Mouse (Mus musculus): ENCODE results near the gene 1700025C18Rik.
A peak's percentile ranks its signal among the peaks of the same experiment; 100 is the strongest.

The 1700025C18Rik gene

DNA sequence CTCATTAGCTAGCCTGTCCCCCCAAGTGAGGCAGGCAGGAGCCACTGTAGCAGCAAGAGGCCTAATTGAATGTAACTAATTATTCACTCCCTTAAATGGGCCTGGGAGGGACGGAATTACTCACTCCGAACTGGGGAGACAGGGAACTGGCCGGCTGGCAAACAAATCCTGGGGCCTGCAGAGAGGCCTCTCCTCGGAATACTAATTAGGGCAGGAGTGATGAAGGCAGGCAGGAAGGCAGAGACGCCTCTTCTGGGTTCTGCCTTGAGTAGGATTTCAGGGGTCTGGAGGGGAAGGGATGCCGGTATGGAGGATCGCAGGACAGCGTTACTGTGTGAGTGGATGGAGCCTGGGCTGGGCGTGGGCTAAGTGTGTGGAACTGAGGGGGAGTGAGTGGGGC, 13.5 kb downstream of the 1700025C18Rik start:
- no peak for DNase-seq

DNA sequence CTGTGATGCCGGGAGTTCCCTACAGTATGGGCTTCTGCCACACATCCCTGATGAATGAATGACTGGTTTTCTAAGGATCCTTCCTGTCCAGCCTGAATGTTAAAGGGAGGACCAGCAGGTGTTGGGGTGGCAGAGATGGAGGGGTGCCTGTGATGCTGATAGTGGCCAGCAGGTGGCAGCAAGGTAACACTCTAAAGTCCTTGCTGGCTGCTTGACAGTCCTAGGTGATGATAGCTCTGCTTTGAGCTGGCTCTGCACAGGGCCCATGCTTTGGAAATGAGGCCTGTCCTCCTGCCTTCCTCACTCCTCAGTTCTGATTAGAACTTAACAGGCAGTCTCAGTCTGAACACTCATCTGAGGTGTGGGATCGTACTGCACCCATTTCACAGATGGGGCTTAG, 15.6 kb downstream of the 1700025C18Rik start:
- DNase-seq = peak; percentile 82

DNA sequence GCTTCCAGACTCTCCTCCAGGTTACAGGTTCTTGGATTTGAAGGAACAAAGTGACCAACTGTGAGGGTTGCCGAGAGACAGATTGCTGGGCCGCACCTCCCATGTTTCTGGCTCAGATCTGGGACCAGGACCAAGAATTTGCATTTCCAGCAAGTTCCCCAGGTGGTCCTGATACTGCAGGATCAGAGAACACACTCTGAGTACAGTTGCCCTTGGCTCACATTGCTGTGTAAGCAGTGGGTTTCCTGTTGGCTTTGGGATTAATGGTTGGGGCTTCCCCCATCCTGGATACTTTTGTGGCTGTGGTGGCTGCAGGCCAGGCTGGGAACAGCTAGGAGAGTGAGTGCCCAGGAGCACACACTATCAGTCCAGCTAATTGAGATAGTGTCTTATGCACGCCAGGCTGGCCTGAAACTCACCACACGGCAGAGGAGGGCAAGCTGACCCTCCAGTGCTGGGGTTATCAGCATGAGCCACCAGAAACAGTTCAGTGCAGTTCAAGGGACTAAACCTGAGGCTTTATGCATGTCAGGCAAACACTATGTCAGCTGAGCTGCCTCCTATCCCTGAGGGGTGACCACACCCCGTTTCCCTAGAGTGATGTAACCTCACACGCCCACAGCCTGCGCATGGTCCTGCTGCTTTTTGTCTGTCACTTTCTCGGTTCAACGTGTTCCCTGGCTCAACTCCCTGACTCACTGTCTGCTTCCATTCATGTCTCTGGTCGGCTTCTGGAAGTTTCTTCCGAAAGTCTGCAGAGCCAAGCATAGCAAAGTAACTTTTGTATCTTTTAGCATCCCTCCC, 16.3 kb downstream of the 1700025C18Rik start:
- DNase-seq = peak; percentile 42

DNA sequence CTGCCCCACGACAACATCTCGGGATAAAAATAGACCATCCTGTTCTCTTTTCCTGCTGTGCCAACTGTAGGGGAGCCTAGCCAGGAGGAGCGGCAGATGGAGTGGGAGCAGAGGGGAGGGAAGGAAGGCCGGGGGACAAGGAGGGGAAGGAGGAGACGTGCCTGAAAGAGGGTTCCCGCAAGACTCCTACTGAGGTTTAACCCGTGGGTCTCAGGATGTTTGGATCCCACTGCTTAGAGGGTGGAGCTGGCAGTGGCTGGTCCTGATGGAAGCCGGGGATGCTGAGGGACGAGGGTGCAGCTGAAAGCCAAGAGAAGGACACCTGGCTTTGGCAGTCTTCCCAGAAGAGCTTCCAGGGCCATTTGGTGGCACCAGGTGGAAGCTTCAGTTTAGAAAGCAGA, 17.2 kb downstream of the 1700025C18Rik start:
- no peak for DNase-seq

DNA sequence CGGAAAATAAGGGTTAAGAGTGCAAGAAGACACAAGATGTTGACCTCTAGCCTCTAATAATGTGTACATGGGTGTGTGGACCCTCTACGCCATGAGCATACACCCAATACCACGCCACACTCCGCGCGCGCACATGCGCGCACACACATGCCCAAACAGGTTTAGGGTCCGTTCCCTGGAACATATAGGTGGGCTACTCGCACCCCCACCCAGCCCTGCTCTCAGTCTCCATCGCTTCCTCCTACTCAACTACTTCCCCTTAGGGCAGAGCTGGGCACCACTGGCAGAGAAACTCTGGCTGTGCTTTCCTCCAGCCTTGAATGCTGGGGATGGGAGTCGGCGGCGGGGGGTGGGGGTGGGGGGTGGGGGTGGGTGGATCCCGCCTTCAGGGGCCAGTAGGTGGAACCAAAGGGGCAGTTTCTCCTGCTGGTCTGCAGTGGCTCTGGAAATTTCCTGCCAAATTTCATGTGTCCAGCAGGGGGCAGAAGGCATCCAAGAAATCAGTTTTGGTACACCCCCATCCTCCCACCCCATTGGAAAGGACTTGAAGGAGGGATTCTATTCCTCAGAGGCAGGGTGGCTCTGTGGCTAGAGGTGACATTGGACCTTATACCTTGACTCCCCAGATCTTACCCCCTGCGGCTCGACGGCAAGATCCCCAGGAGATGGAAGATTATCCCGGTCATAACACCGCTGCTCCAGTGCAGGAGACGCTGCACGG, 20.3 kb downstream of the 1700025C18Rik start:
- peak; percentile 69 for DNase-seq

DNA sequence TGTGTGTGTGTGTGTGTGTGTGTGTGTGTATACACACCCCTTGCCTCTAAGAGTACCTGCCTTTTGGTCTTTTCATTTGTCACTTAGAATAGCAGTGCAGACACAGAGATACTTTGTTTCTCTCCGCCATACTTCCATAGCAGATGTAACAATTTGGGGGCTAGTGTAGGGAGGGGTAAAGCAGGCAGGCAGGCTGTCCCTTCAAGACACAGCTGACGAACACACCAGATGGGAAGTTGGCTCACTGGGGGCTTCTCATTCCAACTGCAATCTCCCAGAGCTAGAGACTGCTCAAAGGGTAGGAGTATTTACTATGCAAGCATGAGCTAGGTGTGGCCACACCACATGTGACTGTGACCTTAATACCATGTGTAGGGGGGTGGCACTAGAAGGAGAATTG, 21.7 kb downstream of the 1700025C18Rik start:
- no peak for DNase-seq

DNA sequence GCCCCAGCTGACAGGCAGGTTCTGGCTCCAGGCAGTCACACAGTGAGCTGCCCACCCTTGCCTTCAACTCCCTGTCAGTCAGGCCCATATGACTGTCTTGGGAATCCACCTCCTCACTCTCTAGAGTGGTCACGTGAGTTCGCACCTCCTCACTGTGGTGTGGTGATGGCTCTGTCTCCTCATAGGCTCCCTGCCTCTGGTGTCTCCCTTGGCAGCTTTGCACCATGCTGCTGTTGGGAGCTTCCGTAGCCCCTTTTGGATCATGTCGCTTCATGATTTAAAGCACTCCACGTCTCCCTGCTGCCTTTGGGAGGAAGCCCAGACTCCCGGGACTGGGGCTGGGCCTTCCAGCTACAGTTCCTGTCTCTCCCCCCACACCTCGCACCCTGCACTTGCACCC, 26.1 kb downstream of the 1700025C18Rik start:
- DNase-seq = no peak

DNA sequence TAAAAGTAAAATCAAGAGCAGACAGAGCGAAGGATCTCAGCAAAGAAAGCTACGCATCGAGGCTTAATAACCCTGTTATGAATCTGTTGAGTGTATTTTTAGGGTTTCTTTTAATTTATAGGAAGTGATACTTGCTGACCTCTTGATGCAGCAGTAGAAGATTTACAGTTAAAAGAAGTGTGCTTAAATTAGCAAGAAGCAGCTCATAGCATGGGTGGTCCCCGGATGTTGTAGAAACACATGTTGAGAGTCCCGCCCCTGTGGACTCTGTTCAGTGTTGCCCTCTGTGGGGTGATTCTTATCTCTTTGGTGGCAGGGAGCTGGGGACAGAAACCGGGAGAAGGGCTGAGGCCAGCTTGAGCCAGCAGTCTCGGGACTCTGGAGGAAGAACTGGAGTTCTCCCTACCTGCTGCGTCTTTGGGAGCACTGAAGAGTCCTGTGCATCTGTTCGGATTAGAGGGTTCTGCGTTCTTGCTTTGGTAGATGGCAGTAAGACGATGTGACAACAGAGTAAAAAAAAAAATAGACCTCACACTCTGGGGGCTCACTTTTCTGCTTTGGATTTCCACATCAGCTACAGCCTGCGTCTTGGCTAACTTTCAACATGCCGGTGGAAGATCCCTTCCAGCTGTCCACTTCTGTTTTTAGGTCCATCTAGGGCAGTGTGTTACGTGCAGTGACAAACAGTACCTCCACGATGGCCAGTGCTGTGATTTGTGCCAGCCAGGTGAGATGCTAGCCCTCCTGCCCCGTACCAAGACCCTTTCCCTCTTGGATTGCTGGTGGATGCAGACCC, 28.7 kb downstream of the 1700025C18Rik start:
- peak; percentile 48 for DNase-seq

DNA sequence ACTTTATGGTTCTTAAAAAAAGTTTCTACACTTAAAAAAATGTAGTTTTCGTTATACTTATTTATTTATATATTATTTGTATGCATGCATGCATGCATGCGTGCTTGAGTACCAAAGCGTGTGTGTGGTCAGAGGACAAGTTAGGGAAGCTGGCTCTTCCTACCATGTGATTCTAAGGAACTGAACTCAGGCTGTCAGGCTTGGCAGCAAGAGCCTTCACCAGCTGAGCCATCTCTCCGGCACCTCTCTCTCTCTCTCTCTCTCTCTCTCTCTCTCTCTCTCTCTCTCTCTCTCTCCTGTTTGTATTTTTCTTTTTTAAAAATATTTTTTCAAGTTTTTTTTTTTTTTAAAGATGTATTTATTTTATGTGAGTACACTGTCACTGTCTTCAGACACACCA, 30.6 kb downstream of the 1700025C18Rik start:
- peak; percentile 57 for DNase-seq

DNA sequence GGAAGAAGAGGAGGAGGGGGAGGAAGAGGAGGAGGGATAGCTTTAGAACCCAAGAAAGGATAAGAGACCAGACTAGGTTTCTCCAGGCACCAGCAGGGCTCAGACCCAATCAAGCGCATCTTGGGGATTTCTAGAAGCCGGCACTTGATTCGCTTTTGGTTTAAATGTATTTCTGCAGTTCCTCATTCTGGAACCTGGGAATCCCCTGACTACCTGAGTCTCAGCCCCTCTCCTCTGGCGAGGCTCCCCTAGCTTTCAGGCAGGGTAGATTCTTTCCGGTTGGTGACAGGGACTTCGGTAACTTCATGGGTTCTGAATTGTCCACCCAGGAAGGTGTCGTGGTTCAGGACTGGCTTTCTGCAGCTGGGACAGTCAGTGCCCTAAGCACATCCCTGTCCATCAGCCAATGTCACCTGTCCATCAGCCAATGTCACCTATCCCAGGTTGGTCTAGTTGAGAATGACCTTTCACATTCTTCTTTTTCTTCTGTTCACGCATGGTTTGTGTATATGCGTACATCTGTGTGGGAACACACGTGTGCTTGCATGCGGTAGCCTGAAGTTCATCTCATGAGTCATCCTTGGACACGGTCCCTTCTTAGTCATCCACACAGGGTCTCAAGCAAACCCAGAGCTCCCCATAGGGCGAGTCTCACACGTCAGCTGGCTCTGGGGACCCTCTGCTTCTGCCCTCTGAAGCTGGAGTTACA, 34.0 kb downstream of the 1700025C18Rik start:
- no peak for DNase-seq

DNA sequence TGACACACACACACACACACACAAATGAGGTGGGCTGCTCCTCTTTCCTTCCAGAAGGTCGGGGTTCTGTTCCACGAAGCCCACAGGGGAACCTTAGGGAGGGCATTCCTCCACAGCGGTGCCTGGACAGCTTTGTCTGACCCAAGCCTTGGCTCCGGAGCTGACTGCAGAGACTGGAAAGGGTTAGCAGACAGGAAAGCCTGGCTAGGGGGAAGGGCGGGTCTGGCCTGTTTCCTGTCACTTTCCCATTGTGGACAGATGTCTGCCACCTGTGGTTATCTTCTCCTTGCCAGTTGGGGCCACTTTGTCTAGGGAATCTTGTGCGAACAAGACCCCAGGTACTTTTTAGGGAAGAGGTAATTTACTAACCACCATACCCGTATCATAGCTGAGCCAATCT, 34.6 kb downstream of the 1700025C18Rik start:
- DNase-seq = peak; percentile 54

DNA sequence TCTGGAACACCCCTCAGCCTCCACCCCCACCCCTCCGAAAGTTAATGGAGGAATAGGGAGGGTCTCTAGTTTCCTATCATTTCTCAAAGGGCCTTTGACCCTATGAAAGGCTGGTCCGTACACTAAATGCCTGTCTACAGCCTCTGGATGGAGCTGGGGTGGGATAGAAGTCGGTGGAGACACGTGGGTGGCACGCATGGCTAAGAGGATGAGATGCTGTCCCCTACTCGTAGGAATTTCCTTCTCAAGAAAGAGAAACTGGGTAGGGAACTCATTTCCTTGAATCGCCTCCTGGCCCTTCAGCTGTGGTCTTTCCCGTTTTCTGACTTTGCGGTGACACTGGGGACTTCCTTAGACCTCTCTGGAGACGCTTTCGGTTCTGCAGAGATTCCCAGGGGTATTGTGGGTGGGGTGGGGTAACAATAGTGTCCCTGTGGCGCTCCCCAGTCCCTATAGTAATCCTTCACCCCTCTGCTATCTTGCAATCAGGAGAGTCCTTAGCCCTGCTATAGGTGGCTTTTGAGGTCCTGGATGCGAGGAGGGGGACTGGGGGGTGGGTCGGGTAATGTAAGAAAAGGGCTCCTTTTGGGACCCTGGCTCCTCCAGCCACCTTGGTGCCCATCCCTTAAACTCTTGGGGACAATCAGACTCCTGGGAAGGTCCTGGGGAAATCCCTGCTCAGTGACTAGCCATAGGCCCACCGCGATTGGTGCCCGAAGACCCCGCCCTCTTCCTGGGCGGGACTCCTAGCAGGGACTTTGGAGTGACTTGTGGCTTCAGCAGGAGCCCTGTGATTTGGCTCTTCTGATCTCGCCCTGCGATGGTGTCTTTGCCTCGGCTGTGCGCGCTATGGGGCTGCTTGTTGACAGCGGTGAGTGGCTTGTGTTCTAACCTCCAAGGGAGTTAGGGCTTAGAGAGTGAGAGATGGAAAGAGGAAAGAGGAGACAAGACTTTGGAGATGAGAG, 35.4 kb downstream of the 1700025C18Rik start, which contains the start of gene Cd40:
TSS of gene Cd40 (plus strand) at position 740 of the 965 bp plus-strand sequence.
- peak; percentile 81 for DNase-seq

DNA sequence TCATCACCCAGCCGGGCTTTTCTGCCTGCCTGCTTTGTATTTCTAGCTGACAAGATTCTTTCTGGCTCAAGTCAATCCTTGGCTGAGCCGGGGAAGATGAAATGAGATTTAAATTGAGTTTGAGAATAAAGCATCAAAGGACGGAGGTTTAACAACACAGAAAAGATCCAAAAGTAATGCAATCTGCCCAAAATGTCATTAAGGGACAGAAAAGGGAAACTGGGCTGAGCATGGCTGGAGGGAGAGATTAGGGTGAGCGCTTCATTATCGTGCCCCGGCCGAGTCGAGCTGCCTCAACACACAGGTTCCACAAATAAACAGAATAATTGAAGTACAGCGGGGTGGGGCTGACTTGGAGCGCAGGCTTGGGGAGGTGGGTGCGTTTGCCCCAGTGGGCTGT, 39.0 kb downstream of the 1700025C18Rik start:
- no peak for DNase-seq

DNA sequence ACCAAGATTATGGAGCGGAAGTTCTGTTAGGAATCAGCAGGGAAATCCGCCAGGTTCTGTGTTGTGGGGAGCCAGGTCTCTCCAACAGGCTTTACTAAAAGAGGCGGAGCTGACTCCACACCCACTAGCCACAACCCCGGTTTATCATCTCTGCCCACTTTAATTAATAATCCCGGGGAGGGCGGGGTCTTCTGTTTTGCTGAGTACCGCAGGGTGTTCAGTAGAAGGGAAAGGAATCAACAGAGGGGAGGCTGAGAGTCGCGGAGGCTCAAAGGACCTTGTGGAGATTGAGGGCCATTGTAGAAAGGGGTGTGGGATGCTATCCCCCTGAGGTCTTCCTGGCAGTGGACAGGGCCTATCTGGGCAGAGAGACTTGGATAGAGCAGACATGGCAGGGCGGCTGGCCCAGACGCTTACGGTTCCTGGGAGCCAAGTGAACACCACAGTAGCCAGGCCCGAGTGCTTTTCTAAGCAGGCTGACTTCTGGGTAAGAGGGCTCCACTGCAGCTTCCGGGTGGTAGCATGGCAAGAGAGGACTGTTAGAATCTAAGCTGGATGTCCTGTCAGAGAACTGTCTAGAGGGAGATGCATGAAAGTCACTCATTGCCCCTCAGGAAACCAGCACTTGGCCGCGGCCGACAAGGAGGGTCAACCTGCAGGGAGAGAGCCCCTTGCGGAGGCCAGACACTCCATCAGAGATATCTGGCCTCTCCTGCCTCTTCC, 39.6 kb downstream of the 1700025C18Rik start:
- DNase-seq = no peak

DNA sequence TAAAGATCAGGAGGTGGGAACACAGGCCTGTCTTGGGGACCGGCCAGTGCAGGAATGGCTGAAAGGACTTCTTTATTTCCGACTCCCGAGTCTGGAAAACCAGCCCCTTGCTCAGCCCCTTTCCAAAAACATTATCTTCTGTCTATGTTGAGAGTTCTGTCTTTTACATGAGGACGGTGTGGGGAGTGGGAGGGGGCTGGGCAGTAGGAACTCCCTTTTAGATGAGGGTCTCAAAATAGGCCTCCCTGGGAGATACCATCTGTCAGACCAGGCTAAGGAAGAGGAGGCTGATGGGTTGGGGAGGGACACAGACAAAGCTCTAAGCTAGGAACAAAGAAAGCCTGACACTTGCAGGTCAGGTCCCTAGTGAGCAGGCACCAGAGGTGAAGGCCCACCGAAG, 41.5 kb downstream of the 1700025C18Rik start:
- no peak for DNase-seq

DNA sequence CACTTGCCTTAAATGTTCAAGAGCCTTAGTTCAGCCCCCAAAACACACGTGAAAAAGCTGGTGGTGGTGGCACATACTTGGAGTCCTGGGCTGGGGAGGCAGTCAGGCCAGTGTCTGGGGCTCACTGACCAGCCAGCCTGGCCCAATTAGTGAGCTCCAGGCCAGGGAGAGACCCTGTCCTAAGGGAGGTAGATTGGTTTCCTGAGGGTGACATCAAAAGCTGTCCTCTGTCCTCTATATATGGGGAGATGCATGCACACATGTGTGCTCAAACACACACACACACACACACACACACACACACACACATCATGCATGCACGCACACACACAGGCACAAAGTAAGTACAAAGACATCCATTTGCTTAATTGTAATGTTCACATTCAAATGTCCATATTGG, 46.8 kb downstream of the 1700025C18Rik start:
- DNase-seq = no peak

DNA sequence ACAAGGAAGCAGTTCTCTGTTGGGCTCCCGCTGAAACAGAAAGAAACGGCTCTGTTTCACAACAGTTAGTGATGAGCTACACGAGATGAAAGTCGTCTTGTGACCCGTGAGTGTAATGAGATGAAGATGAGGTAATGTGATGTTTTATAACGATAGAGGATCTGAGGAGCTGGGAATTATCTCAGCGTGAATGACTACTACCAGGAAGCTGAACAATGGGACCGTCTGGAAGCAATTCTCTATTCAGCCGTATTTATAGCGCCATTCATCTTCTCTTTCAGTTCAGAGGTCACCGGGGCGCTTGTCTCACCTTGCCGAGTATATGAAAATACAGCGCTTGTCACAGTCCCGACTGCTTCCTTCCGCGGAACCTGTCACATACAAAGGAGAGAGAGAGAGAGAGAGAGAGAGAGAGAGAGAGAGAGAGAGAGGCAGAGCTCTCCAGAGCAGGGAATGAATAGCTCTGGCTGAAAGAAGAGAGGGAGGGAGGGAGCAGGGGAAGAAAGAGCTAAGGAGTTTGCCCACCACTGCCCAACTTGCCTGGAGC, 47.4 kb downstream of the 1700025C18Rik start:
- no peak for DNase-seq

DNA sequence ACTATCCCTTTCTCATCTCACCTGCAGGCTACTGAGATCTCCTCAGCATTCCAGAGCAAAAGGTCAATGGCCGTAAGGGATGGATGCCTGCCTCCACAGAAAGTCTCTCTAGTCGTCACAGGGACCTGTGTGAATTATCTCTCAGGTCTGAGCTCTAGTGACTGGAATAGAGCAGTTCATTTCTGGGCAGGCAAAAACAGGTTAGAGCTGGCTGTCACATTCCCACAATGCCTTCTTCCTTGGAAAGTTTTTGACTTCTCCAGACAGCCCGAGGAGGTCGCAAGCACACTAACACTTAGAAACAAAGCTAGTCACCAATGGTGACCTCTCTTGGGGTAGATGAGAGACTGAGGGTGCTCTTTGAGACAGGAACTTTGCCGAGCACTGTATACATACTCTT, 48.4 kb downstream of the 1700025C18Rik start:
- DNase-seq = no peak

DNA sequence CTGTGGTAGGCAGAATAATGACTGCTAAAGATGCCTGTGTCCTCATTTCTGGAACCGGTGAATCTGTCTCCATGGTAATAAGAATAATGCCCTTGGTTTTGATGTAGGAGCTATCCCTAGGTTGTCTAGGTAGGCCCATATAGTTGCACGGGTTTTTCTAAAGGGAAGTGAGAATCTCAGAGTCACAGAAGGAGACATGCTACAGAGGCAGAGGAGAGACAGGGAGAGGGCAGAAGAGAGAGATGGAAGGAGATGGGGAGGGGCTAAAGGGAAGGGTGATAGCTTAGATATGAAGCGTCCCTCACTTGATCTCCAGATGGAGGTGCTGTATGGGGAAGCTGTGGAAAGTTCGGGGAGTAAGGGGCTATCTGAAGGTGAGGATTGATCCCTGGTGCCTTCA, 53.1 kb downstream of the 1700025C18Rik start:
- DNase-seq = no peak

DNA sequence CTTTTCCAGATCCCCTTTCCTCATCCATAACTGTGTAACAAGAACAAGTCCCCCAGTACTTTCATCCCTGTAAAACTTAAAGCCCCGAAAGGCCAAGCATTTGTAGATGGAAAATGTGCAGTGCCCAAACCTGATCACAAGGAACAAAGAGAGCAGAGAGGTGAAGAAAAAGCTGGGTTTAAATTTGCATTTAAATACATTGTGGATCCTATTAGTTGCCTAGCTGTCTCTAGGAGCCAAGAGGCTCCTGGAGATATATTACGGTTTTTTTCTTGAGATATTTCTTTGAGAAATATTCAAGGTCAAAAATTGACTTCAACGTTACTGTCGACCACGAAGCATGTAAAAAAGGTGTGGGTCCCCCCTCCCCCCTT, 55.5 kb downstream of the 1700025C18Rik start:
- no peak for DNase-seq
